Mouse (Mus musculus) megakaryocyte, embryonic 14.5 days (primary cell): Measurements from ENCODE around the gene Olfr282. TPM values are rescaled to one million over a fixed set of nuclear protein-coding genes. Genes with fewer than 3 reads are reported as not detected.

Source experiments
- H3K27me3 ChIP-seq: replicated peaks from 2 replicates; pipeline ENCODE3; 2012; ENCODE audit warnings: inconsistent platforms
- H3K36me3 ChIP-seq: replicated peaks from 2 replicates; pipeline ENCODE3; 2012; ENCODE audit warnings: low read length, inconsistent platforms, mixed read lengths
- H3K4me1 ChIP-seq: 2 replicates; pipeline ENCODE4 v1.6.1; 2012; ENCODE audit warnings: inconsistent platforms
- H3K4me3 ChIP-seq: replicated peaks from 2 replicates; pipeline ENCODE3; 2012; ENCODE audit warnings: moderate library complexity, mild to moderate bottlenecking, inconsistent platforms
- H3K9me3 ChIP-seq: 2 replicates; pipeline ENCODE4 v1.6.1; 2012; ENCODE audit warnings: inconsistent platforms
- FLI1 ChIP-seq: IDR thresholded peaks from 2 replicates; pipeline ENCODE4 v1.6.1; 2012; ENCODE audit warnings: low read length, inconsistent platforms, mixed read lengths
- GATA1 ChIP-seq: IDR thresholded peaks from 3 replicates; pipeline ENCODE4 v1.6.1; 2012; ENCODE audit warnings: mixed read lengths, low read length, inconsistent platforms, borderline replicate concordance
- polyA plus RNA-seq: library from polyadenylated mRNA; stranded (reverse); fragments of >175 nt; gene quantifications from 2 replicates; pipeline ENCODE4 v1.2.3, GENCODE M21; 2012; ENCODE audit warnings: low replicate concordance; ENCODE audit not compliant: insufficient read depth

Olfr282 gene
- polyA plus RNA-seq, 1 experiment, result not detected

GRCm38 (mm10) chr15:98471539-98471938, 40.5 kb downstream of the Olfr282 start:
- H3K36me3 ChIP-seq, result no peaks in the 10 kb centered on the region
- no peak overlapping the region for H3K4me3 ChIP-seq
- no peak for TF ChIP-seq GATA1
- no peak for TF ChIP-seq FLI1
- peaks cover 39% of the 10 kb centered on the region for H3K27me3 ChIP-seq
- peaks cover 15% of the 10 kb centered on the region for H3K4me1 ChIP-seq
- peaks cover 11% of the 10 kb centered on the region for H3K9me3 ChIP-seq

GRCm38 (mm10) chr15:98474958-98475357, 43.9 kb downstream of the Olfr282 start:
- Histone ChIP-seq H3K4me1 (peaks cover 43% of the 10 kb centered on the region), H3K36me3 (no peaks in the 10 kb centered on the region), H3K27me3 (peaks cover 31% of the 10 kb centered on the region), H3K4me3 (no peak overlapping the region), H3K9me3 (no peaks in the 10 kb centered on the region)
- no peak for TF ChIP-seq FLI1
- no peak for TF ChIP-seq GATA1

- H3K4me3 ChIP-seq, result no peak overlapping the region
- H3K27me3 ChIP-seq, result peaks cover 26% of the 10 kb centered on the region
- TF ChIP-seq FLI1 (no peak), GATA1 (no peak)
- H3K9me3 ChIP-seq, result no peaks in the 10 kb centered on the region
- H3K4me1 ChIP-seq, result peaks cover 48% of the 10 kb centered on the region
- no peaks in the 10 kb centered on the region for H3K36me3 ChIP-seq
These were observed 44.4 kb downstream of the Olfr282 start for GRCm38 (mm10) chr15:98475382-98475781.

- Histone ChIP-seq H3K36me3 (no peaks in the 10 kb centered on the region), H3K4me1 (peaks cover 53% of the 10 kb centered on the region), H3K4me3 (peak overlapping the region; percentile 77), H3K9me3 (no peaks in the 10 kb centered on the region), H3K27me3 (peaks cover 18% of the 10 kb centered on the region)
- TF ChIP-seq FLI1, result no peak
- no peak for TF ChIP-seq GATA1
These were observed 45.3 kb downstream of the Olfr282 start for GRCm38 (mm10) chr15:98476281-98476680.

- peaks cover 74% of the 10 kb centered on the region for H3K4me1 ChIP-seq
- no peak overlapping the region for H3K4me3 ChIP-seq
- TF ChIP-seq GATA1, result no peak
- no peak for TF ChIP-seq FLI1
- H3K36me3 ChIP-seq, result no peaks in the 10 kb centered on the region
- peaks cover 15% of the 10 kb centered on the region for H3K27me3 ChIP-seq
- H3K9me3 ChIP-seq, result no peaks in the 10 kb centered on the region
These were observed 48.6 kb downstream of the Olfr282 start for GRCm38 (mm10) chr15:98479568-98480102.

- H3K4me1 ChIP-seq, result peaks cover 64% of the 10 kb centered on the region
- TF ChIP-seq GATA1, result no peak
- no peak for TF ChIP-seq FLI1
- no peak within 1 kb of the TSS for H3K4me3 ChIP-seq
- 0 out of 2 replicates have a peak, but pooled peaks cover 3% of the 10 kb centered on the region for H3K9me3 ChIP-seq
- no peaks in the 10 kb centered on the region for H3K36me3 ChIP-seq
- H3K27me3 ChIP-seq, result peaks cover 10% of the 10 kb centered on the region
These were observed 51.7 kb downstream of the Olfr282 start, which contains the start of gene Lalba for GRCm38 (mm10) chr15:98482701-98483100. Lalba (minus strand) TSS chr15:98482721.

GRCm38 (mm10) chr15:98483907-98484886, 53.2 kb downstream of the Olfr282 start:
- Histone ChIP-seq H3K9me3 (peaks cover 13% of the 10 kb centered on the region), H3K4me1 (peaks cover 61% of the 10 kb centered on the region), H3K27me3 (peaks cover 14% of the 10 kb centered on the region), H3K36me3 (no peaks in the 10 kb centered on the region), H3K4me3 (no peak overlapping the region)
- no peak for TF ChIP-seq GATA1

- no peaks in the 10 kb centered on the region for H3K36me3 ChIP-seq
- H3K9me3 ChIP-seq, result peaks cover 19% of the 10 kb centered on the region
- TF ChIP-seq GATA1 (no peak), FLI1 (no peak)
- peaks cover 43% of the 10 kb centered on the region for H3K4me1 ChIP-seq
- no peak overlapping the region for H3K4me3 ChIP-seq
- peaks cover 14% of the 10 kb centered on the region for H3K27me3 ChIP-seq
These were observed 55.5 kb downstream of the Olfr282 start for GRCm38 (mm10) chr15:98486433-98487021.

Other genes with a start within 250 kb of the Olfr282 start
- gene Olfr288, start 235.7 kb upstream of the Olfr282 start, polyA plus RNA-seq, result not detected in 2 replicates
- not detected in 2 replicates for gene Gm44579, start 210.2 kb upstream of the Olfr282 start, polyA plus RNA-seq
- not detected in 2 replicates for gene Olfr287, start 210.2 kb upstream of the Olfr282 start, polyA plus RNA-seq
- not detected in 2 replicates for gene Olfr286, start 196.8 kb upstream of the Olfr282 start, polyA plus RNA-seq
- not detected in 2 replicates for gene H1fnt, start 173.9 kb upstream of the Olfr282 start, polyA plus RNA-seq
- gene Zfp641, start 135.1 kb upstream of the Olfr282 start, polyA plus RNA-seq, result not detected in 2 replicates
- not detected in 2 replicates for gene Olfr285, start 113.9 kb upstream of the Olfr282 start, polyA plus RNA-seq
- gene Olfr284, start 90.2 kb upstream of the Olfr282 start, polyA plus RNA-seq, result not detected in 2 replicates
- gene Olfr283, start 50.3 kb upstream of the Olfr282 start, polyA plus RNA-seq, result not detected in 2 replicates
- not detected in 2 replicates for gene Olfr281, start 21.4 kb downstream of the Olfr282 start, polyA plus RNA-seq
- not detected in 2 replicates for gene OR5BS1P, start 38.7 kb downstream of the Olfr282 start, polyA plus RNA-seq
- not detected in 2 replicates for gene Lalba, start 51.5 kb downstream of the Olfr282 start, polyA plus RNA-seq
- gene Olfr279, start 61.2 kb downstream of the Olfr282 start, polyA plus RNA-seq, result not detected in 2 replicates
- 7.5 and 14.4 TPM in 2 replicates for gene Kansl2, start 103.0 kb downstream of the Olfr282 start, polyA plus RNA-seq
- gene Ccnt1, start 139.7 kb downstream of the Olfr282 start, polyA plus RNA-seq, result 1.4 and 5.1 TPM in 2 replicates
- not detected in 2 replicates for gene 4930415O20Rik, start 139.8 kb downstream of the Olfr282 start, polyA plus RNA-seq
- 2.1 and 9.3 TPM in 2 replicates for gene Adcy6, start 178.9 kb downstream of the Olfr282 start, polyA plus RNA-seq
- gene Cacnb3, start 199.6 kb downstream of the Olfr282 start, polyA plus RNA-seq, result 0.46 TPM in 1 of 2 replicates, not detected in the other
- gene Ddx23, start 231.7 kb downstream of the Olfr282 start, polyA plus RNA-seq, result 49.7 and 71.3 TPM in 2 replicates
- gene Rnd1, start 246.2 kb downstream of the Olfr282 start, polyA plus RNA-seq, result 1.2 TPM in 1 of 2 replicates, not detected in the other